Comparison of ENCODE assay signal across 9 mouse cellular contexts in the genomic region with DNA sequence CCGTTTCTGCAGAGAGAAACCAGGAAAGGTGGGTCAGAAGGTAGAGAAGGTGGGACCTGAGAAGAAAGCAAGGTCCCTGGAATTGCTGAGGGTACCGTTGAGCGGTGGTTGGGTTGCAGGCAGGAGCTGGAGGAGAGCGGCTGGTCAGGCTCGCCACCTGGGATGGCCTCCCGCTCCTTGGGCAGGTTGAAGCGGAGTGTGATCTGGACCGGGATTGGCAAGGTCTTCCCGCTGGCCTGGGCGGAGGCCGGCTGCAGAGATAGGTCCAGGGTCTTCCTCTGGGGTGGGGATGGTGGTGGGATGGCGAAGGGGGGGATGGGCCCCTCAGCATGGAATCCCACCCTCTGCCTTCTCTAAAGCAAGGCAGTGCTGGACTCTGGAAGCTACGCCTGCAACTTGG. TPM values are rescaled to one million over a fixed set of nuclear protein-coding genes. Genes with fewer than 3 reads are reported as not detected.
DNase-seq lines count a peak whose midpoint lies in the region; ATAC-seq and TF ChIP-seq lines count a peak whose summit lies in the region.
"Had no signal": no experiment of that assay in that cellular context is flagged by ENCODE, and none has a peak within 500 bp of the region (broad histone marks: within the 10 kb centered on the region; RNA-seq: fewer than 3 reads in every experiment).

No protein-coding gene starts in this region.

- 0 out of 2 replicates have a peak overlapping the region, but pooled peaks have one; percentile 99 for H3K27ac ChIP-seq in kidney, postnatal 0 days
- no peak overlapping the region for H3K27ac ChIP-seq in embryonic facial prominence, embryonic 14.5 days (replicated peaks; ENCODE audit: low read depth, low read length)
- H3K27ac ChIP-seq in hindbrain, postnatal 0 days: peak overlapping the region; percentile 100; the same call in 1 of the 2 replicates

- H3K9me3 ChIP-seq in kidney, postnatal 0 days (replicated peaks; ENCODE audit: low read length): no peaks in the 10 kb centered on the region
- no peaks in the 10 kb centered on the region for H3K9me3 ChIP-seq in embryonic facial prominence, embryonic 14.5 days (ENCODE audit: control insufficient read depth, low read length)
- H3K9me3 ChIP-seq in hindbrain, postnatal 0 days (ENCODE audit: low read length): no peaks in the 10 kb centered on the region

- H3K79me2 ChIP-seq in myocyte (ENCODE audit: control insufficient read depth, insufficient read depth): peaks cover 7% of the 10 kb centered on the region

- peaks cover 7% of the 10 kb centered on the region; the same call in 1 of the 2 replicates for H3K4me1 ChIP-seq in kidney, postnatal 0 days (replicated peaks; ENCODE audit: insufficient read depth, low read length)
- H3K4me1 ChIP-seq in embryonic facial prominence, embryonic 14.5 days (ENCODE audit: control insufficient read depth, insufficient read depth, low read length): peaks cover 4% of the 10 kb centered on the region
- H3K4me1 ChIP-seq in hindbrain, postnatal 0 days (ENCODE audit: insufficient read depth, low read length): 0 out of 2 replicates have a peak, but pooled peaks cover 7% of the 10 kb centered on the region

- DNase-seq in kidney, postnatal 0 days (ENCODE audit: low spot score): no peak
- no peak for DNase-seq in kidney, adult 9 months
- DNase-seq in embryonic facial prominence, embryonic 14.5 days (ENCODE audit: low spot score): no peak
- DNase-seq in hindbrain, postnatal 0 days (ENCODE audit: low spot score): no peak
- DNase-seq in embryo, embryonic 11 days: no peak
- DNase-seq in embryo, embryonic 9.5 days (ENCODE audit: extremely low spot score): no peak
- DNase-seq in adrenal gland, postnatal 14 days: no peak
- DNase-seq: gastrocnemius, postnatal 10 days had no signal

- no peak for TF ChIP-seq POLR2A in myocyte (IDR thresholded peaks at IDR 0.05; ENCODE audit: insufficient read length, low read depth)

- peaks cover 45% of the 10 kb centered on the region for H3K36me3 ChIP-seq in kidney, postnatal 0 days (ENCODE audit: insufficient read depth, low read length)
- peaks cover 49% of the 10 kb centered on the region for H3K36me3 ChIP-seq in embryonic facial prominence, embryonic 14.5 days (ENCODE audit: control insufficient read depth, insufficient read depth, low read length)
- peaks cover 43% of the 10 kb centered on the region for H3K36me3 ChIP-seq in hindbrain, postnatal 0 days (ENCODE audit: insufficient read depth, low read length)
- peaks cover 25% of the 10 kb centered on the region for H3K36me3 ChIP-seq in myocyte (ENCODE audit: control insufficient read depth, insufficient read depth)

- no peak for TF ChIP-seq CTCF in kidney, postnatal 0 days (IDR thresholded peaks at IDR 0.05; ENCODE audit: low read depth)
- no peak for TF ChIP-seq CTCF in hindbrain, postnatal 0 days (IDR thresholded peaks at IDR 0.05; ENCODE audit: low read depth)

- ATAC-seq in kidney, postnatal 0 days (replicated peaks; ENCODE audit: low FRiP score, low read depth): no peak
- ATAC-seq in embryonic facial prominence, embryonic 14.5 days (ENCODE audit: low read depth): no peak
- no peak for ATAC-seq in hindbrain, postnatal 0 days

- H3K27me3 ChIP-seq in kidney, postnatal 0 days (ENCODE audit: insufficient read depth, low read length): no peaks in the 10 kb centered on the region
- H3K27me3 ChIP-seq in embryonic facial prominence, embryonic 14.5 days (replicated peaks; ENCODE audit: control insufficient read depth, insufficient read depth, low read length): no peaks in the 10 kb centered on the region
- H3K27me3 ChIP-seq in hindbrain, postnatal 0 days (ENCODE audit: insufficient read depth, low read length): no peaks in the 10 kb centered on the region
- no peaks in the 10 kb centered on the region for H3K27me3 ChIP-seq in myocyte (ENCODE audit: control insufficient read depth, insufficient read depth, insufficient read length)

- no peak overlapping the region for H3K9ac ChIP-seq in kidney, postnatal 0 days (ENCODE audit: low read depth, low read length)
- H3K9ac ChIP-seq in embryonic facial prominence, embryonic 14.5 days (ENCODE audit: low read depth, low read length): peak overlapping the region; percentile 83; the same call in 1 of the 2 replicates
- 0 out of 2 replicates have a peak overlapping the region, but pooled peaks have one; percentile 88 for H3K9ac ChIP-seq in hindbrain, postnatal 0 days (replicated peaks; ENCODE audit: low read length)

- H3ac ChIP-seq in myocyte (ENCODE audit: control insufficient read depth, insufficient read length): no peak overlapping the region

- peak overlapping the region; percentile 72 for H3K4me2 ChIP-seq in kidney, postnatal 0 days (ENCODE audit: low read length)
- H3K4me2 ChIP-seq in embryonic facial prominence, embryonic 14.5 days (ENCODE audit: low read depth, low read length): peak overlapping the region; percentile 68
- H3K4me2 ChIP-seq in hindbrain, postnatal 0 days (ENCODE audit: low read depth, low read length): peak overlapping the region; percentile 78
- peak overlapping the region; percentile 68 for H3K4me2 ChIP-seq in myocyte (ENCODE audit: low read depth)

- peak overlapping the region; percentile 84; the same call in 1 of the 2 replicates for H3K4me3 ChIP-seq in kidney, postnatal 0 days (replicated peaks; ENCODE audit: low read depth, low read length)
- H3K4me3 ChIP-seq in embryonic facial prominence, embryonic 14.5 days (ENCODE audit: low read depth, low read length): peak overlapping the region; percentile 58
- H3K4me3 ChIP-seq in hindbrain, postnatal 0 days (ENCODE audit: low read length): peak overlapping the region; percentile 75
- peak overlapping the region; percentile 53 for H3K4me3 ChIP-seq in myocyte

- 95% methylated on average over 13 of the region's 13 CpGs for whole genome bisulfite sequencing in kidney, postnatal 0 days
- WGBS in embryonic facial prominence, embryonic 14.5 days: 93% methylated on average over 9 of the region's 13 CpGs
- WGBS in hindbrain, postnatal 0 days: 94% methylated on average over 12 of the region's 13 CpGs

TF ChIP-seq in myocyte, 11 proteins besides CTCF, POLR2A, EP300 and RAD21:
- TF ChIP-seq TCF3 (IDR thresholded peaks at IDR 0.05; ENCODE audit: insufficient read length, low read depth) (no peak), MYOD1 (IDR thresholded peaks at IDR 0.05; ENCODE audit: control insufficient read depth in 1 of 3, insufficient read length in 2 of 3, low read depth in 2 of 3) (no peak), TCF12 (IDR thresholded peaks at IDR 0.05; ENCODE audit: insufficient read depth, poor library complexity, severe bottlenecking) (no peak), CEBPB (IDR thresholded peaks at IDR 0.05; ENCODE audit: insufficient read depth, poor library complexity, severe bottlenecking) (no peak), REST (IDR thresholded peaks at IDR 0.05; ENCODE audit: insufficient read depth, insufficient read length) (no peak), USF1 (IDR thresholded peaks at IDR 0.05; ENCODE audit: low read depth) (no peak), POLR2AphosphoS2 (IDR thresholded peaks at IDR 0.05; ENCODE audit: insufficient read length, low read depth) (no peak), SRF (IDR thresholded peaks at IDR 0.05; ENCODE audit: control insufficient read depth, insufficient read length, low read depth) (no peak), MAX (IDR thresholded peaks at IDR 0.05; ENCODE audit: low read depth) (no peak), MYOG (IDR thresholded peaks at IDR 0.05; ENCODE audit: control insufficient read depth in 1 of 3, insufficient read depth in 1 of 3, insufficient read length in 2 of 3, low read depth in 2 of 3) (no peak), E2F4 (IDR thresholded peaks at IDR 0.05; ENCODE audit: insufficient read depth) (no peak)
TF ChIP-seq in myocyte: peak in this region for 0.

RNA-seq across cellular contexts. Expression of gene Kat5, which starts 1.3 kb away (rescaled TPM):
- 54.0 and 56.5 TPM in 2 replicates for polyA plus RNA-seq in kidney, postnatal 0 days (2015; fragmentation: Nextera tagmentation; extraction: Ambion mirVana)
- 24.7 and 32.5 TPM in 2 replicates for polyA plus RNA-seq in embryonic facial prominence, embryonic 14.5 days (2014; fragmentation: Nextera tagmentation; extraction: Ambion mirVana)
- total RNA-seq in hindbrain, postnatal 0 days (2014; rRNA removed): 95.2 and 163 TPM in 2 replicates
- 72.0 and 74.0 TPM in 2 replicates for polyA plus RNA-seq in hindbrain, postnatal 0 days (2015; fragmentation: Nextera tagmentation; extraction: Ambion mirVana)
- 37.1 TPM for polyA plus RNA-seq in myocyte (2012; fragmentation: generic; extraction: Trizol)
- 54.8 and 62.0 TPM in 2 replicates for total RNA-seq in adrenal gland, postnatal 14 days (2021)

RNA-seq across cellular contexts. Expression of gene Rnaseh2c, which starts 7.0 kb away (rescaled TPM):
- 107 and 128 TPM in 2 replicates for polyA plus RNA-seq in kidney, postnatal 0 days (2015; fragmentation: Nextera tagmentation; extraction: Ambion mirVana)
- polyA plus RNA-seq in embryonic facial prominence, embryonic 14.5 days (2014; fragmentation: Nextera tagmentation; extraction: Ambion mirVana): 94.8 and 110 TPM in 2 replicates
- 33.6 and 40.4 TPM in 2 replicates for total RNA-seq in hindbrain, postnatal 0 days (2014; rRNA removed)
- 66.4 and 75.4 TPM in 2 replicates for polyA plus RNA-seq in hindbrain, postnatal 0 days (2015; fragmentation: Nextera tagmentation; extraction: Ambion mirVana)
- 31.9 TPM for polyA plus RNA-seq in myocyte (2012; fragmentation: generic; extraction: Trizol)
- total RNA-seq in adrenal gland, postnatal 14 days (2021): 106 and 113 TPM in 2 replicates

RNA-seq across cellular contexts. Expression of gene Rela, which starts 28.6 kb away (rescaled TPM):
- polyA plus RNA-seq in kidney, postnatal 0 days (2015; fragmentation: Nextera tagmentation; extraction: Ambion mirVana): 42.6 and 45.5 TPM in 2 replicates
- polyA plus RNA-seq in embryonic facial prominence, embryonic 14.5 days (2014; fragmentation: Nextera tagmentation; extraction: Ambion mirVana): 49.2 and 52.9 TPM in 2 replicates
- 40.1 and 40.8 TPM in 2 replicates for total RNA-seq in hindbrain, postnatal 0 days (2014; rRNA removed)
- polyA plus RNA-seq in hindbrain, postnatal 0 days (2015; fragmentation: Nextera tagmentation; extraction: Ambion mirVana): 30.3 and 33.1 TPM in 2 replicates
- polyA plus RNA-seq in myocyte (2012; fragmentation: generic; extraction: Trizol): 58.0 TPM
- total RNA-seq in adrenal gland, postnatal 14 days (2021): 60.7 and 65.1 TPM in 2 replicates

RNA-seq across cellular contexts. Expression of gene Ap5b1, which starts 40.9 kb away (rescaled TPM):
- 7.1 and 7.2 TPM in 2 replicates for polyA plus RNA-seq in kidney, postnatal 0 days (2015; fragmentation: Nextera tagmentation; extraction: Ambion mirVana)
- 3.3 and 3.8 TPM in 2 replicates for polyA plus RNA-seq in embryonic facial prominence, embryonic 14.5 days (2014; fragmentation: Nextera tagmentation; extraction: Ambion mirVana)
- total RNA-seq in hindbrain, postnatal 0 days (2014; rRNA removed): 15.0 and 19.3 TPM in 2 replicates
- 2.3 and 2.6 TPM in 2 replicates for polyA plus RNA-seq in hindbrain, postnatal 0 days (2015; fragmentation: Nextera tagmentation; extraction: Ambion mirVana)
- 3.2 TPM for polyA plus RNA-seq in myocyte (2012; fragmentation: generic; extraction: Trizol)
- total RNA-seq in adrenal gland, postnatal 14 days (2021): 7.3 and 8.0 TPM in 2 replicates

RNA-seq across cellular contexts. Expression of gene Ovol1, which starts 48.3 kb away (rescaled TPM):
- polyA plus RNA-seq in kidney, postnatal 0 days (2015; fragmentation: Nextera tagmentation; extraction: Ambion mirVana): 12.3 and 13.7 TPM in 2 replicates
- polyA plus RNA-seq in embryonic facial prominence, embryonic 14.5 days (2014; fragmentation: Nextera tagmentation; extraction: Ambion mirVana): 6.1 and 6.4 TPM in 2 replicates
- not detected in 2 replicates for total RNA-seq in hindbrain, postnatal 0 days (2014; rRNA removed)
- polyA plus RNA-seq in hindbrain, postnatal 0 days (2015; fragmentation: Nextera tagmentation; extraction: Ambion mirVana): 0.25 TPM in 1 of 2 replicates, not detected in the other
- polyA plus RNA-seq in myocyte (2012; fragmentation: generic; extraction: Trizol): not detected
- not detected in 2 replicates for total RNA-seq in adrenal gland, postnatal 14 days (2021)
- total RNA-seq: gastrocnemius, postnatal 10 days had no signal
